9 mouse cellular contexts compared by ENCODE assay signal in the genomic region with DNA sequence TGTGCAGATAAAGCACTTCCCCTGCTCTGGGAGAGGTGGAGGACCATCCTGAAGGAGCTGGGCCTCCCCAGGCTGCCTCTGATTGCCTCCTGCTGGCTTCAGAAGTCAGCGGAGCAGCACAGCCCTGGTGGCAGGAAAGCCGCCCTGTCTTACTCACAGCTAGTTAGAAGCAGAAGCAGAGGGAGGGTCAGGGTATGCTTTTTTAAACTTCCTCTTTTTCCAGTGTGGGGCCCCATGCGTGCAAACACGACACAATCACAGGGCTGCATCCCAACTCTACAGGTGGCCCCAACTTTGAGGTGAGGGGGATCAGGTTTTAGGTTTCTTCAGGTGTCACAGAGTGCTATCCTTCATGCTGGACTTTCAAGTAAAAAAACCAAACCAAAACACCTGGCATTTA. TPM values are rescaled to one million over a fixed set of nuclear protein-coding genes. Genes with fewer than 3 reads are reported as not detected.
DNase-seq lines count a peak whose midpoint lies in the region; ATAC-seq and TF ChIP-seq lines count a peak whose summit lies in the region.
"Had no signal": no experiment of that assay in that cellular context is flagged by ENCODE, and none has a peak within 500 bp of the region (broad histone marks: within the 10 kb centered on the region; RNA-seq: fewer than 3 reads in every experiment).

No protein-coding gene starts in this region.

- H3K9me3 ChIP-seq in E14TG2a.4 (ENCODE audit: low read length) = no peaks in the 10 kb centered on the region
- H3K9me3 ChIP-seq in lung, embryonic 16.5 days (ENCODE audit: control insufficient read depth, low read length) = no peaks in the 10 kb centered on the region

- DNase-seq in heart, adult 11 months = peak; percentile 98
- no peak for DNase-seq in heart, adult 8-10 months (ENCODE audit: low spot score)
- DNase-seq in right cerebral cortex, postnatal 14 days = no peak
- no peak for DNase-seq in urinary bladder, postnatal 25 days (ENCODE audit: low spot score)
- DNase-seq in urinary bladder, postnatal 36 days (ENCODE audit: low spot score in 2 of 2) = no peak

- ATAC-seq in hematopoietic stem cell, adult 5-6 weeks (replicated peaks in 1 of 2; ENCODE audit: insufficient read depth in 1 of 2, low FRiP score in 2 of 2, low TSS enrichment in 1 of 2, low read depth in 1 of 2, poor library complexity in 2 of 2, severe bottlenecking in 2 of 2) = peak; percentile 63 to 69
- ATAC-seq in lung, embryonic 16.5 days (ENCODE audit: low read depth) = no peak

- H3K36me3 ChIP-seq in E14TG2a.4 (ENCODE audit: insufficient read depth, low read length) = peaks cover 16% of the 10 kb centered on the region; the same call in 1 of the 2 replicates
- H3K36me3 ChIP-seq in lung, embryonic 16.5 days (ENCODE audit: control insufficient read depth, insufficient read depth, low read length) = no peaks in the 10 kb centered on the region

- H3K4me1 ChIP-seq in E14TG2a.4 (replicated peaks; ENCODE audit: low read depth, low read length) = peaks cover 94% of the 10 kb centered on the region
- peaks cover 64% of the 10 kb centered on the region for H3K4me1 ChIP-seq in lung, embryonic 16.5 days (replicated peaks; ENCODE audit: control insufficient read depth, insufficient read depth, low read length)

- H3K27me3 ChIP-seq in E14TG2a.4 (ENCODE audit: insufficient read depth, low read length) = no peaks in the 10 kb centered on the region
- H3K27me3 ChIP-seq in lung, embryonic 16.5 days (ENCODE audit: control insufficient read depth, insufficient read depth, low read depth, low read length) = no peaks in the 10 kb centered on the region

- no peak for TF ChIP-seq CTCF in E14TG2a.4 (conservative IDR thresholded peaks at IDR 0.05; ENCODE audit: low read length)

- peak overlapping the region; percentile 77 for H3K27ac ChIP-seq in lung, embryonic 16.5 days (ENCODE audit: low read length)

- peak overlapping the region; percentile 35; the same call in 1 of the 2 replicates for H3K4me3 ChIP-seq in E14TG2a.4 (replicated peaks; ENCODE audit: low read length)
- no peak overlapping the region for H3K4me3 ChIP-seq in lung, embryonic 16.5 days (ENCODE audit: low read length)

- no peak overlapping the region for H3K4me2 ChIP-seq in lung, embryonic 16.5 days (ENCODE audit: low read depth, low read length)

- peak overlapping the region; percentile 44 for H3K9ac ChIP-seq in lung, embryonic 16.5 days (ENCODE audit: low read length)

- 26% methylated on average over 4 of the region's 4 CpGs for WGBS in lung, embryonic 16.5 days

RNA-seq across cellular contexts. Expression of gene E030018B13Rik, which starts 5.7 kb away (rescaled TPM):
- total RNA-seq in heart, adult 8-10 months (2022) = not detected
- total RNA-seq in hematopoietic stem cell, adult 5-6 weeks (2017) = not detected in 2 replicates
- polyA plus RNA-seq in lung, embryonic 16.5 days (2015; fragmentation: Nextera tagmentation; extraction: Ambion mirVana) = not detected in 2 replicates
- total RNA-seq: heart, postnatal 14 days had no signal

RNA-seq across cellular contexts. Expression of gene Klf13, which starts 27.8 kb away (rescaled TPM):
- 10 to 100 TPM; 39.6 to 53.1 (median 47.7) TPM for total RNA-seq in heart, adult 8-10 months (2022)
- 16.7 and 24.3 TPM in 2 replicates for total RNA-seq in hematopoietic stem cell, adult 5-6 weeks (2017)
- 39.0 and 40.1 TPM in 2 replicates for polyA plus RNA-seq in lung, embryonic 16.5 days (2015; fragmentation: Nextera tagmentation; extraction: Ambion mirVana)
